Mouse (Mus musculus): ENCODE results near the gene Coro2b. TPM values are rescaled to one million over a fixed set of nuclear protein-coding genes. Genes with fewer than 3 reads are reported as not detected.

The Coro2b gene
- total RNA-seq, 1 experiment = 4.8 TPM

- Histone ChIP-seq H3K4me3 (ENCODE audit: insufficient read depth in 1 of 2, low read depth in 1 of 2, low read length in 2 of 2, poor library complexity in 1 of 2, severe bottlenecking in 1 of 2) (no peak overlapping the region), H3K9ac (ENCODE audit: insufficient read depth, low read depth, low read length, poor library complexity, severe bottlenecking) (no peak overlapping the region), H3K36me3 (ENCODE audit: control insufficient read depth, insufficient read depth, low read length, poor library complexity, severe bottlenecking) (no peaks in the 10 kb centered on the region), H3K4me1 (ENCODE audit: control insufficient read depth in 2 of 2, insufficient read depth in 2 of 2, low read length in 2 of 2, poor library complexity in 1 of 2) (peaks cover 9 to 28% of the 10 kb centered on the region in 2 experiments; a peak in 3 of 4 replicates), H3K27ac (ENCODE audit: insufficient read depth, low read depth, low read length, poor library complexity, severe bottlenecking) (no peak overlapping the region), H3K9me3 (ENCODE audit: control insufficient read depth, insufficient read depth, low read depth, low read length) (no peaks in the 10 kb centered on the region)
- TF ChIP-seq ZC3H11A (IDR thresholded peaks at IDR 0.05; ENCODE audit: borderline replicate concordance, low read depth, low read length) = no peak
- TF ChIP-seq CHD2 (IDR thresholded peaks at IDR 0.05; ENCODE audit: low read depth, low read length) = no peak
- no peak for TF ChIP-seq MAFK (IDR thresholded peaks at IDR 0.05; ENCODE audit: insufficient read depth, low read depth, low read length)
- in situ Hi-C loops (cut with MboI; ENCODE audit: low sequenced_read_pairs in 2 of 2, unreplicated experiment in 2 of 2) = no loop called here
- DNase-seq (ENCODE audit: low read depth, low spot score) = no peak
Measured at GRCm38 (mm10) chr9:62501566-62501965, 35.3 kb downstream of the Coro2b start.

DNA sequence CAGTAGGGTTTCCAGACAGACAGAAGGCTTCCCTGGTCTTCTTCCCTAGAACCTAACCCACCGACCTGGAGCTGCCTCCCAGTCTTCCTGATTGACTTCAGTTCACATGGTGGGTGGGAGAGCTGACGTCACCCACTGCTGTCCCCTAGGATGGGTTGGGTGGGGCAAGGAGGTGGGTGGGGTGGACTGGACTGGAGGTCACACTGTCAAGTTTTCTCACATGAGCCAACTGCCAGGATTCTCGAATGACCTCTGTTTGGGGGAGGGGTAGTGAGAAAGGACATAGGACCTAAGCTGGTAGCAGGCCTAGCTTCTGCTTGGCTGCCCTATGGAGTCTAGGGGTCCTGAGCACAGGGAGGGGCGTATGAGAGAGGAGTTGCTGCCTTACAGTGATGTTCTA lies 36.8 kb downstream of the Coro2b start:
- H3K4me3 ChIP-seq (ENCODE audit: insufficient read depth in 1 of 2, low read depth in 1 of 2, low read length in 2 of 2, poor library complexity in 1 of 2, severe bottlenecking in 1 of 2) = no peak overlapping the region
- no peak overlapping the region for H3K9ac ChIP-seq (ENCODE audit: insufficient read depth, low read depth, low read length, poor library complexity, severe bottlenecking)
- in situ Hi-C loops (cut with MboI; ENCODE audit: low sequenced_read_pairs in 2 of 2, unreplicated experiment in 2 of 2) = no loop called here
- no peaks in the 10 kb centered on the region for H3K9me3 ChIP-seq (ENCODE audit: control insufficient read depth, insufficient read depth, low read depth, low read length)
- no peak overlapping the region for H3K27ac ChIP-seq (ENCODE audit: insufficient read depth, low read depth, low read length, poor library complexity, severe bottlenecking)
- H3K4me1 ChIP-seq (ENCODE audit: control insufficient read depth in 2 of 2, insufficient read depth in 2 of 2, low read length in 2 of 2, poor library complexity in 1 of 2) = peaks cover 9 to 32% of the 10 kb centered on the region in 2 experiments; a peak in 3 of 4 replicates
- TF ChIP-seq ZC3H11A (IDR thresholded peaks at IDR 0.05; ENCODE audit: borderline replicate concordance, low read depth, low read length) (no peak), ZNF384 (IDR thresholded peaks at IDR 0.05; ENCODE audit: low read depth, low read length) (no peak), HCFC1 (IDR thresholded peaks at IDR 0.05; ENCODE audit: borderline replicate concordance, insufficient read depth, low read length) (no peak), CHD2 (IDR thresholded peaks at IDR 0.05; ENCODE audit: low read depth, low read length) (no peak), MAFK (IDR thresholded peaks at IDR 0.05; ENCODE audit: insufficient read depth, low read depth, low read length) (no peak)
- no peaks in the 10 kb centered on the region for H3K36me3 ChIP-seq (ENCODE audit: control insufficient read depth, insufficient read depth, low read length, poor library complexity, severe bottlenecking)
- DNase-seq (ENCODE audit: low read depth, low spot score) = no peak

DNA sequence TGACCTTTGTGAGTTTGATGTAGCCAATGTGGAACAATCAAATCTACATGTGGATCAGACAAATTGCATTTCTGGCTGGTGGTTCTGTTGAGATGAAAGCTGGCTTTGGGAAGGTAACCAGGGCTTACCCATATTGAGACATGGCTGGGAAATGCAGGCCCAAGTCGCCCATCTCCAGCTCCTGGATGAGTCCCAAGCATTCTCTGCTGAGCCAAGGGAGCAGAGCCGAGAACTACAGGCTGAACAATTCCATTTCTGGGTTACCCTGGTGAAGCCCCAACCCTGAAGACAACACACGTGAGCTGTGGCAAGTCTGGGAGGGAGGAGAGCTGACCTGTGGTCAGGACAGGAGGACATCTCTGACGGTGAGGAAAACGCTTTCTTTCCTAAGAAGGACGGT lies 37.9 kb downstream of the Coro2b start:
- H3K4me3 ChIP-seq (ENCODE audit: insufficient read depth in 1 of 2, low read depth in 1 of 2, low read length in 2 of 2, poor library complexity in 1 of 2, severe bottlenecking in 1 of 2) = no peak overlapping the region
- no peak for DNase-seq (ENCODE audit: low read depth, low spot score)
- TF ChIP-seq HCFC1 (IDR thresholded peaks at IDR 0.05; ENCODE audit: borderline replicate concordance, insufficient read depth, low read length) (no peak), MAFK (IDR thresholded peaks at IDR 0.05; ENCODE audit: insufficient read depth, low read depth, low read length) (no peak), CHD2 (IDR thresholded peaks at IDR 0.05; ENCODE audit: low read depth, low read length) (no peak), ZC3H11A (IDR thresholded peaks at IDR 0.05; ENCODE audit: borderline replicate concordance, low read depth, low read length) (no peak), ZNF384 (IDR thresholded peaks at IDR 0.05; ENCODE audit: low read depth, low read length) (no peak)
- H3K9me3 ChIP-seq (ENCODE audit: control insufficient read depth, insufficient read depth, low read depth, low read length) = no peaks in the 10 kb centered on the region
- H3K36me3 ChIP-seq (ENCODE audit: control insufficient read depth, insufficient read depth, low read length, poor library complexity, severe bottlenecking) = no peaks in the 10 kb centered on the region
- in situ Hi-C loops (cut with MboI; ENCODE audit: low sequenced_read_pairs in 2 of 2, unreplicated experiment in 2 of 2) = no loop called here
- no peak overlapping the region for H3K9ac ChIP-seq (ENCODE audit: insufficient read depth, low read depth, low read length, poor library complexity, severe bottlenecking)
- H3K27ac ChIP-seq (ENCODE audit: insufficient read depth, low read depth, low read length, poor library complexity, severe bottlenecking) = no peak overlapping the region
- peaks cover 9 to 36% of the 10 kb centered on the region in 2 experiments; a peak in 3 of 4 replicates for H3K4me1 ChIP-seq (ENCODE audit: control insufficient read depth in 2 of 2, insufficient read depth in 2 of 2, low read length in 2 of 2, poor library complexity in 1 of 2)

DNA sequence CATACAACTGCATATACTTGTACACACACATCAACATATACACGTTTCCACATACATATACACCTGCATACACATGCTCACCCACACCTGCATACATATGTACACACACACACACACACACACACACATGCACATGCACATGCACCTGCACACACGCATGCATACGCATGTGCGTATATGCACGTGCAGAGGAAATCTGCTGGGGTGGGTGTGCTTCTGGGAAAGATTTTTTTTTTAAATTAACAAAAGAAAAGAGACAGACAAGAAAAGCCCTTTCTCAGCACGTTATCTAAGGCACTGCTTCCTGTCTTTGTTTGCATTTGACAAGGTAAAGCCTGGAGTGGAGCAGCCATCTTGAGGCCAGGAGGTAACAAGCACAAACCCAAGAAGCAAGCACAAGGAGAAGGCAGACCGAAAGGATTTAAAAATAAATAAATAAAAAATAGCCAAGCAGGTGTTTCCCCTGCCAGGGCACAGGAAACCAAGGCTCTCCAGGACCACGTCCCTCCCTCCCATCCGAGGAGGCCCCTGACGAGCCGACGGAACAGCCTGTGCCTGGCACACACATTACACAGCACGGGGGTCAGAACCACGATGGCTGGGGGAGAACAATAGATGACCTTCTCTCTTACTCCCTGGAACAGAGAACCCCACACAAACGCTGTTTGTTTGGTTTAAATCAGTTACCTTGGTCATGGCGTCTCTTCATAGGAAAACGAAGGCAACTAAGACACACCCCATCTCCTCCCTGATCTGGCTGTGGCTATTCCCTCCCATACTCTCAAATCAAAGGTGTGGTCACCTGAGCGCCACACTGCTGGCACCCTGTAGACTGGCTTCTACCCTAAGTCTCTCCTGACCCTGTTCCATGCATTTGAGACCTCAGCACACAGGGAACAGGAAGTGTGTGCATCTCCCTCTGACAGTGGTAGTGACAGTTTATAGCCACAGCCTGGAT lies 39.4 kb downstream of the Coro2b start:
- Histone ChIP-seq H3K36me3 (ENCODE audit: control insufficient read depth, insufficient read depth, low read length, poor library complexity, severe bottlenecking) (no peaks in the 10 kb centered on the region), H3K4me1 (ENCODE audit: control insufficient read depth in 2 of 2, insufficient read depth in 2 of 2, low read length in 2 of 2, poor library complexity in 1 of 2) (peaks cover 7 to 36% of the 10 kb centered on the region in 2 experiments; a peak in 2 of 4 replicates), H3K4me3 (ENCODE audit: insufficient read depth in 1 of 2, low read depth in 1 of 2, low read length in 2 of 2, poor library complexity in 1 of 2, severe bottlenecking in 1 of 2) (peak overlapping the region; percentile 11 to 14; a peak in 1 of 4 replicates), H3K9ac (ENCODE audit: insufficient read depth, low read depth, low read length, poor library complexity, severe bottlenecking) (peak overlapping the region; percentile 64), H3K27ac (ENCODE audit: insufficient read depth, low read depth, low read length, poor library complexity, severe bottlenecking) (peak overlapping the region; percentile 94), H3K9me3 (ENCODE audit: control insufficient read depth, insufficient read depth, low read depth, low read length) (no peaks in the 10 kb centered on the region)
- TF ChIP-seq MAFK (IDR thresholded peaks at IDR 0.05; ENCODE audit: insufficient read depth, low read depth, low read length) (no peak), CHD2 (IDR thresholded peaks at IDR 0.05; ENCODE audit: low read depth, low read length) (no peak), ZNF384 (IDR thresholded peaks at IDR 0.05; ENCODE audit: low read depth, low read length) (peak; percentile 51; the same call in 1 of the 2 replicates), HCFC1 (IDR thresholded peaks at IDR 0.05; ENCODE audit: borderline replicate concordance, insufficient read depth, low read length) (no peak), ZC3H11A (IDR thresholded peaks at IDR 0.05; ENCODE audit: borderline replicate concordance, low read depth, low read length) (no peak)
- in situ Hi-C loops (cut with MboI; ENCODE audit: low sequenced_read_pairs in 2 of 2, unreplicated experiment in 2 of 2) = no loop called here
- DNase-seq (ENCODE audit: low read depth, low spot score) = no peak

Data from ES-E14 (cell line).